Mouse (Mus musculus) hindbrain, postnatal 0 days (tissue): ENCODE measurements around the gene Psen1. TPM values are rescaled to one million over a fixed set of nuclear protein-coding genes. Genes with fewer than 3 reads are reported as not detected.

ENCODE experiments used
- ATAC-seq: fragments of 200-750 bp; cut with Nextera tagmentation; 2 replicates; pipeline ENCODE4 v1.8.0; 2017; ENCODE audit warnings: mild to moderate bottlenecking, moderate TSS enrichment, moderate library complexity
- DNase-seq: peaks from one replicate; pipeline ENCODE4 v3.0.0-alpha.2; 2015; ENCODE audit warnings: low spot score
- H3K27ac ChIP-seq: fragments of 300-500 bp; sonication (generic); 2 replicates; pipeline ENCODE4 v1.5.1; 2014; ENCODE audit warnings: mild to moderate bottlenecking
- H3K27me3 ChIP-seq: fragments of 300-500 bp; sonication (generic); 2 replicates; pipeline ENCODE4 v1.6.1; 2014; ENCODE audit warnings: low read length, mixed read lengths; ENCODE audit not compliant: insufficient read depth
- H3K36me3 ChIP-seq: fragments of 300-500 bp; sonication (generic); 2 replicates; pipeline ENCODE4 v1.6.1; 2014; ENCODE audit warnings: low read length, mixed read lengths; ENCODE audit not compliant: insufficient read depth
- H3K4me1 ChIP-seq: fragments of 300-500 bp; sonication (generic); 2 replicates; pipeline ENCODE4 v1.6.1; 2014; ENCODE audit warnings: antibody characterized with exemption, low read length, mixed read lengths; ENCODE audit not compliant: insufficient read depth
- H3K4me2 ChIP-seq: fragments of 300-500 bp; sonication (generic); 2 replicates; pipeline ENCODE4 v1.6.1; 2014; ENCODE audit warnings: low read depth, mild to moderate bottlenecking, low read length, moderate library complexity, mixed read lengths
- H3K4me3 ChIP-seq: fragments of 300-500 bp; sonication (generic); 2 replicates; pipeline ENCODE4 v1.5.1; 2014; ENCODE audit warnings: low read length
- H3K9ac ChIP-seq: fragments of 300-500 bp; sonication (generic); replicated peaks from 2 replicates; pipeline ENCODE4 v1.6.1; 2014; ENCODE audit warnings: mild to moderate bottlenecking, low read length, moderate library complexity, mixed read lengths
- H3K9me3 ChIP-seq: fragments of 300-500 bp; sonication (generic); 2 replicates; pipeline ENCODE4 v1.6.1; 2016; ENCODE audit warnings: low read length, mixed read lengths
- CTCF ChIP-seq: IDR thresholded peaks from 2 replicates; pipeline ENCODE4 v1.5.1; 2016; ENCODE audit warnings: antibody characterized with exemption, control low read depth, low read depth
- WGBS: fragments of 180-500 bp; shearing (Covaris S2); extraction: QIAGEN DNeasy Blood & Tissue Kit; methylation state at CpG from one replicate; pipeline ENCODE4 v1.1.7; 2014; 5-methylcytosine and 5-hydroxymethylcytosine counted together
- polyA plus RNA-seq: library from polyadenylated mRNA; unstranded; fragments of >200 nt; fragmentation: Nextera tagmentation; extraction: Ambion mirVana; gene quantifications from 2 replicates; pipeline ENCODE4 v1.2.1, GENCODE M21; 2015
- total RNA-seq: library from RNA; depleted of rRNA; stranded (reverse); fragments of >200 nt; gene quantifications from 2 replicates; pipeline ENCODE4 v1.2.3, GENCODE M21; 2014; rRNA removed

Psen1 gene
- 59.3 and 64.5 TPM in 2 replicates for total RNA-seq
- polyA plus RNA-seq = 56.0 and 56.8 TPM in 2 replicates

GRCm38 (mm10) chr12:83687934-83688315 lies at the start of gene Psen1:
Gene Psen1 (plus strand): TSS chr12:83688152.
- Histone ChIP-seq H3K9ac (peak within 1 kb of the TSS; percentile 81), H3K4me3 (peak within 1 kb of the TSS; percentile 98), H3K36me3 (no peaks in the 10 kb centered on the region), H3K27me3 (no peaks in the 10 kb centered on the region), H3K4me1 (peaks cover 4% of the 10 kb centered on the region; the same call in 1 of the 2 replicates), H3K4me2 (peak within 1 kb of the TSS; percentile 89), H3K27ac (peak within 1 kb of the TSS; percentile 94), H3K9me3 (no peaks in the 10 kb centered on the region)
- under 1% methylated on average over 38 of the region's 38 CpGs for WGBS
- ATAC-seq = peak; percentile 100
- TF ChIP-seq CTCF = no peak
- DNase-seq = peak; percentile 98

DNA sequence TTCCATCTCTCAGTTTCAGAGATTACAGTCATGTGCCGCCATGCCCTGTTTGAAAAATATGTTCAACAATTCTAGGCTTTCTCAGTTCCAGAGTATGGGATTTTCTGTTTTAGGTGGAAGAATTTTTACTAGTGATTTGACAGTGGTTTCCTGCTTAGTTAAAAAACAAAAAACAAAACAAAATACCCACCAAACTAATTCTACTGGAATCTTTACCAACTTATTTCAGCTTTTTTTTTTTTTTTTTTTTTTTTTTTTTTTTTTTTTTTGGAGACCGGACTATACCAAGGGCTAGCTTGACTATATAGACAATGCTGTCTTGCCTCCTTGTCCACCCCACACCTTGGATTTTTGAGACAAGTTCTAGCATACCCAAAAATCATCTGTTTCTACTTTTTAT lies 46.7 kb upstream of the Psen1 start:
- ATAC-seq = no peak

DNA sequence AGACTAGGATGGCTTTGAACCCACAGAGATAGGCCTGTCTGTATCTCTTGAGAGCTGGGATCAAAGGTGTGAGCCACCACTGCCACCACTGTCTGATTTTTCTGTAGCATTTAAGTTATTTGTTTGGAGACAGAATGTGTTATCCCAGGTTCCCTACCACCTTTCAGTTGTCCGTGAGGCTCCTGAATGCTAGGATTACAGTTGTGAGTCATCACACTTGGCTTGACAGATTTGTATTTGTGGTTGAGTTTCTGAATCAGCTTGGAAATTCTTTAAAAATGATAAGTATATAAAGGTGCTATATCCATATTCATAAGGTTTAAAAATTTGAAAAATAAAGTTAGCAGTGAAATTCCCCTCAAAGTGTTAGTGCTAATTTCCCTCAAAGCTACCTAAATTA lies 44.8 kb upstream of the Psen1 start:
- no peak overlapping the region for H3K4me2 ChIP-seq
- DNase-seq = no peak
- no peak for TF ChIP-seq CTCF
- H3K4me1 ChIP-seq = no peaks in the 10 kb centered on the region
- H3K9ac ChIP-seq = no peak overlapping the region
- H3K4me3 ChIP-seq = no peak overlapping the region
- peaks cover 35% of the 10 kb centered on the region for H3K36me3 ChIP-seq
- no peak overlapping the region for H3K27ac ChIP-seq
- no peaks in the 10 kb centered on the region for H3K9me3 ChIP-seq
- no peak for ATAC-seq
- 95% methylated on average over 1 of the region's 1 CpGs for WGBS
- H3K27me3 ChIP-seq = no peaks in the 10 kb centered on the region

More for the DNA sequence above, 46.7 kb upstream of the Psen1 start:
- H3K27me3 ChIP-seq = no peaks in the 10 kb centered on the region
- WGBS = 91% methylated on average over 2 of the region's 2 CpGs
- peaks cover 36% of the 10 kb centered on the region for H3K36me3 ChIP-seq
- TF ChIP-seq CTCF = no peak
- H3K4me2 ChIP-seq = no peak overlapping the region
- no peak for DNase-seq
- H3K9me3 ChIP-seq = no peaks in the 10 kb centered on the region
- no peak overlapping the region for H3K27ac ChIP-seq
- H3K4me3 ChIP-seq = no peak overlapping the region
- H3K9ac ChIP-seq = no peak overlapping the region
- no peaks in the 10 kb centered on the region for H3K4me1 ChIP-seq

DNA sequence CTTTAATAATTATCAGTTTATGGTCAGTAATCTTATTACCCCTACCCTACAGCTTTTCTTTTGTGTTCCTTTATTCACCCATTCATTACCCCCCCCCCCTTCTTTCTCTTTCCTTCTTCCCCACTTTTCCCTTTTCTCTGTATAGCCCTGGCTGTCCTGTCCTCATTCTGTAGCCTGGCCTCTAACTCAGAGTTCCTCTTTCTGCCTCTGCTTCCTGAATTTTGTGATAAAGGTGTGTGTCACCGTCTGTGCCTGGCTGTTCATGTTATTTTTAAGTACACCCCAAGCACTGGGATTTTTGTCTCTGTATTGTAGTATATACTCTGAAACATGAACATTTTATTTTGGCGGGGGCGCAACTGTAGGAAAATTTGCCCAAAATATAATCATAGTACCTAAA lies 37.6 kb upstream of the Psen1 start:
- H3K9ac ChIP-seq = no peak overlapping the region
- H3K36me3 ChIP-seq = peaks cover 30% of the 10 kb centered on the region
- WGBS = 94% methylated on average over 3 of the region's 3 CpGs

DNA sequence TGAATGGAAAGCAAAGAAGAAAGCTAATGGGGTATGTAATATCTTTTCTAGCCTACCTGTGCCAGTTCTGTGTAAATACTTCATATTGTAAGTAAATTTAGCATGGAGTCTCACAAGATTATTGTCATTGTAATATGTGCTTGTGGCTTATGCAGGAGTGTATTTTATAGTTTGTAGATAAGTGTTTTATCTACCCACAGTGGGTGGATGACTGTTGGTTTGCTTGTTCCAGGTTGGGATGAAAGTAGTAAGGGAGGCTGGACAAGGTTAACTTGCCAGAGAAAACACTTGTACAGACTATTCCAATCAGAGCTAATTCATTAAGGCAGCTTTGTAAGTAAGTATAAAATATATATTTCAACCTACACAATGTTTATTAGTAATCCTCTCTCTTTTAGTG lies 36.5 kb upstream of the Psen1 start:
- DNase-seq (no peak), ATAC-seq (no peak)
- Histone ChIP-seq H3K4me1 (no peaks in the 10 kb centered on the region), H3K27me3 (no peaks in the 10 kb centered on the region), H3K9me3 (no peaks in the 10 kb centered on the region), H3K4me3 (no peak overlapping the region), H3K27ac (no peak overlapping the region), H3K36me3 (peaks cover 24% of the 10 kb centered on the region), H3K9ac (no peak overlapping the region), H3K4me2 (no peak overlapping the region)
- no peak for TF ChIP-seq CTCF

More for the DNA sequence above, 37.6 kb upstream of the Psen1 start:
- Histone ChIP-seq H3K9me3 (no peaks in the 10 kb centered on the region), H3K4me1 (no peaks in the 10 kb centered on the region), H3K4me3 (no peak overlapping the region), H3K4me2 (no peak overlapping the region), H3K27ac (no peak overlapping the region), H3K27me3 (no peaks in the 10 kb centered on the region)
- DNase-seq (no peak), ATAC-seq (no peak)
- TF ChIP-seq CTCF = no peak

- Histone ChIP-seq H3K27ac (no peak overlapping the region), H3K4me1 (peaks cover 4% of the 10 kb centered on the region; the same call in 1 of the 2 replicates), H3K9me3 (no peaks in the 10 kb centered on the region), H3K36me3 (peaks cover 9% of the 10 kb centered on the region), H3K27me3 (no peaks in the 10 kb centered on the region), H3K9ac (no peak overlapping the region), H3K4me2 (no peak overlapping the region), H3K4me3 (no peak overlapping the region)
- DNase-seq = no peak
- TF ChIP-seq CTCF = no peak
- no peak for ATAC-seq
- WGBS = 98% methylated on average over 1 of the region's 1 CpGs
These were observed 2.5 kb upstream of the Psen1 start for GRCm38 (mm10) chr12:83685466-83685865.

DNA sequence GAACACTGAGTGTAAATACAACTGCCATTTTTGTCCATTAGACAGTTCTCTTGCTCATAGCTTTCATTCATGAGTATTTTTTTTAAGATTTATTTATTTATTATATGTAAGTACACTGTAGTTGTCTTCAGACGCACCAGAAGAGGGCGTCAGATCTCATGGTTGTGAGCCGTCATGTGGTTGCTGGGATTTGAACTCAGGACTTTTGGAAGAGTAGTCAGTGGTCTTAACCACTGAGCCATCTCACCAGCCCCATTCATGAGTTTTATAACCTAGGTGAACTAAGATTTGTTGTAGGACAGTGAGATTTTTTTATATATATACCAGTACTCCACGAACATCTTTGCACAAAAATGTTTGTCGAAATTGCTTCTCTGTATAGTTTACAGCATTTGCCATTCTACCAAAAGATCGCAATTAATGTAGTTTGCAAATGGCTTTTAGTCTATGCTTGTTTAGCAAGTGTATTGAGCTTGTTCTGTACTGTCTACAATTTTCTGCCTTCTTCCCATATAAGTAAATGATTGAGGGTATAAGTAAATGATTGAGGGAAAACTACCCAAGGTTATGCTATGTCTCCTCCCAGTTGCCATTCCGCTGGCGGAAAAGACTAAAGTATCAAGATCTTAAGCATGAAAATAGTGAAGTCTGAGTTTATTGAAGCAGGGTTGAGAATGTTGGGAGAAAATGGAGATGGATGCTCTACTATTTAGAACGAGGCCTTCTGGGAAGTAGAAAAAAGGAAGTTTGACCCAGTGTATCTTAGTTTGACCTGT lies 1.2 kb upstream of the Psen1 start:
- 0 out of 2 replicates have a peak overlapping the region, but pooled peaks have one; percentile 94 for H3K27ac ChIP-seq
- DNase-seq = no peak
- H3K9me3 ChIP-seq = no peaks in the 10 kb centered on the region
- H3K4me2 ChIP-seq = no peak overlapping the region
- H3K9ac ChIP-seq = no peak overlapping the region
- no peaks in the 10 kb centered on the region for H3K27me3 ChIP-seq
- no peak for ATAC-seq
- no peak overlapping the region for H3K4me3 ChIP-seq
- TF ChIP-seq CTCF = no peak
- H3K4me1 ChIP-seq = peaks cover 4% of the 10 kb centered on the region; the same call in 1 of the 2 replicates
- 93% methylated on average over 9 of the region's 9 CpGs for WGBS
- peaks cover 7% of the 10 kb centered on the region for H3K36me3 ChIP-seq
